Comparison of ENCODE assay signal across 9 mouse cellular contexts in genomic region chr2:135578135-135578534, GRCm38 (mm10).
DNase-seq lines count a peak whose midpoint lies in the region; ATAC-seq and TF ChIP-seq lines count a peak whose summit lies in the region.
"Had no signal": no experiment of that assay in that cellular context is flagged by ENCODE, and none has a peak within 500 bp of the region (broad histone marks: within the 10 kb centered on the region; RNA-seq: fewer than 3 reads in every experiment).

No protein-coding gene starts in this region.

- no peaks in the 10 kb centered on the region for H3K36me3 ChIP-seq in heart, embryonic 11.5 days (ENCODE audit: control insufficient read depth, insufficient read depth, low read length)
- no peaks in the 10 kb centered on the region for H3K36me3 ChIP-seq in kidney, postnatal 0 days (ENCODE audit: insufficient read depth, low read length)
- no peaks in the 10 kb centered on the region for H3K36me3 ChIP-seq in neural tube, embryonic 14.5 days (ENCODE audit: control insufficient read depth, insufficient read depth, low read length)
- H3K36me3 ChIP-seq: limb, embryonic 15.5 days had no signal

- H3K4me3 ChIP-seq in heart, embryonic 11.5 days (ENCODE audit: low read depth, low read length), result no peak overlapping the region
- no peak overlapping the region for H3K4me3 ChIP-seq in kidney, postnatal 0 days (replicated peaks; ENCODE audit: low read depth, low read length)
- H3K4me3 ChIP-seq in neural tube, embryonic 14.5 days (ENCODE audit: low read depth, low read length), result no peak overlapping the region
- H3K4me3 ChIP-seq: limb, embryonic 15.5 days had no signal

- WGBS in heart, embryonic 11.5 days (ENCODE audit: insufficient replicate concordance), result 54% methylated on average over 5 of the region's 5 CpGs
- WGBS in kidney, postnatal 0 days, result 12% methylated on average over 5 of the region's 5 CpGs
- 45% methylated on average over 5 of the region's 5 CpGs for WGBS in neural tube, embryonic 14.5 days

- no peak overlapping the region for H3K27ac ChIP-seq in heart, embryonic 11.5 days (ENCODE audit: low read depth, low read length)
- H3K27ac ChIP-seq in kidney, postnatal 0 days, result no peak overlapping the region
- H3K27ac ChIP-seq in neural tube, embryonic 14.5 days (ENCODE audit: low read depth, low read length), result no peak overlapping the region
- H3K27ac ChIP-seq: limb, embryonic 15.5 days had no signal

- peak; percentile 92 for DNase-seq in heart, adult 11 months
- DNase-seq in ovary, postnatal 36 days (ENCODE audit: low spot score), result peak; percentile 26
- no peak for DNase-seq in ovary, postnatal 14 days (ENCODE audit: low spot score)
- DNase-seq in kidney, postnatal 0 days (ENCODE audit: low spot score), result peak; percentile 77
- no peak for DNase-seq in urinary bladder, adult 2 months (ENCODE audit: low spot score)
- DNase-seq in frontal cortex, adult 2 months (ENCODE audit: extremely low spot score in 1 of 2, low spot score in 1 of 2), result no peak

- no peaks in the 10 kb centered on the region for H3K4me1 ChIP-seq in heart, embryonic 11.5 days (ENCODE audit: control insufficient read depth, insufficient read depth, low read length)
- H3K4me1 ChIP-seq in kidney, postnatal 0 days (replicated peaks; ENCODE audit: insufficient read depth, low read length), result 0 out of 2 replicates have a peak, but pooled peaks cover 6% of the 10 kb centered on the region
- no peaks in the 10 kb centered on the region for H3K4me1 ChIP-seq in neural tube, embryonic 14.5 days (ENCODE audit: control insufficient read depth, insufficient read depth, low read length)
- H3K4me1 ChIP-seq: limb, embryonic 15.5 days had no signal

- TF ChIP-seq CTCF in kidney, postnatal 0 days (IDR thresholded peaks at IDR 0.05; ENCODE audit: low read depth), result no peak

- no peak for ATAC-seq in heart, embryonic 11.5 days (replicated peaks; ENCODE audit: insufficient number of reproducible peaks, low FRiP score, low TSS enrichment)
- ATAC-seq in kidney, postnatal 0 days (replicated peaks; ENCODE audit: low FRiP score, low read depth), result 0 out of 2 replicates have a peak, but pooled peaks have one; percentile 29
- peak; percentile 68; the same call in 1 of the 2 replicates for ATAC-seq in neural tube, embryonic 14.5 days (ENCODE audit: low read depth)

- H3K4me2 ChIP-seq in heart, embryonic 11.5 days, result no peak overlapping the region
- H3K4me2 ChIP-seq in kidney, postnatal 0 days (ENCODE audit: low read length), result no peak overlapping the region
- H3K4me2 ChIP-seq in neural tube, embryonic 14.5 days (ENCODE audit: low read depth, low read length), result no peak overlapping the region
- H3K4me2 ChIP-seq: limb, embryonic 15.5 days had no signal

- H3K9me3 ChIP-seq in heart, embryonic 11.5 days (replicated peaks; ENCODE audit: control insufficient read depth, low read length), result no peaks in the 10 kb centered on the region
- no peaks in the 10 kb centered on the region for H3K9me3 ChIP-seq in kidney, postnatal 0 days (replicated peaks; ENCODE audit: low read length)
- H3K9me3 ChIP-seq in neural tube, embryonic 14.5 days (ENCODE audit: control insufficient read depth, low read length), result no peaks in the 10 kb centered on the region
- H3K9me3 ChIP-seq: limb, embryonic 15.5 days had no signal

- H3K27me3 ChIP-seq in heart, embryonic 11.5 days (ENCODE audit: control insufficient read depth, insufficient read depth, low read length), result no peaks in the 10 kb centered on the region
- no peaks in the 10 kb centered on the region for H3K27me3 ChIP-seq in kidney, postnatal 0 days (ENCODE audit: insufficient read depth, low read length)
- no peaks in the 10 kb centered on the region for H3K27me3 ChIP-seq in neural tube, embryonic 14.5 days (ENCODE audit: control insufficient read depth, insufficient read depth, low read length)
- H3K27me3 ChIP-seq: limb, embryonic 15.5 days had no signal

- no peak overlapping the region for H3K9ac ChIP-seq in heart, embryonic 11.5 days (ENCODE audit: low read depth, low read length)
- no peak overlapping the region for H3K9ac ChIP-seq in kidney, postnatal 0 days (ENCODE audit: low read depth, low read length)
- no peak overlapping the region for H3K9ac ChIP-seq in neural tube, embryonic 14.5 days (replicated peaks; ENCODE audit: low read depth, low read length)
- H3K9ac ChIP-seq: limb, embryonic 15.5 days had no signal

Comparison
In these comparisons a context has a peak if more than half of its experiments do, and no peak if none do; other contexts are left out.
1. DNase-seq: peak in heart, adult 11 months (single experiment), ovary, postnatal 36 days (single experiment) and kidney, postnatal 0 days (single experiment); none in ovary, postnatal 14 days (single experiment), urinary bladder, adult 2 months (single experiment) and frontal cortex, adult 2 months (0 of 2).